ENCODE assay signal across 18 mouse cellular contexts in genomic region chr11:4814507-4815450, GRCm38 (mm10). TPM values are rescaled to one million over a fixed set of nuclear protein-coding genes. Genes with fewer than 3 reads are reported as not detected.
A peak's percentile ranks its signal among the peaks of the same experiment; 100 is the strongest.
DNase-seq lines count a peak whose midpoint lies in the region; TF ChIP-seq lines count a peak whose summit lies in the region.
"Had no signal": no experiment of that assay in that cellular context is flagged by ENCODE, and none has a peak within 500 bp of the region (broad histone marks: within the 10 kb centered on the region; RNA-seq: fewer than 3 reads in every experiment).

No protein-coding gene starts in this region.

- intact Hi-C loops in left cerebral cortex, postnatal 4 days (cut with DNase I): no loop called here

- no peaks in the 10 kb centered on the region for H3K4me1 ChIP-seq in lung, adult 2 months (ENCODE audit: control insufficient read depth, insufficient read depth, low read length)
- H3K4me1 ChIP-seq: embryonic facial prominence, embryonic 13.5 days; forebrain, embryonic 12.5 days; heart, embryonic 12.5 days; hindbrain, embryonic 10.5 days had no signal

- no peak overlapping the region for H3K4me3 ChIP-seq in lung, adult 2 months (replicated peaks; ENCODE audit: extremely low read depth, low read depth, low read length)
- H3K4me3 ChIP-seq: embryonic facial prominence, embryonic 13.5 days; forebrain, embryonic 12.5 days; gastrocnemius, adult 2 months; heart, embryonic 12.5 days; hindbrain, embryonic 10.5 days had no signal

- peak; percentile 24 to 76 for DNase-seq in adrenal gland, adult (ENCODE audit: inconsistent age in 2 of 2, low spot score in 1 of 2)
- DNase-seq in adrenal gland, adult 8-10 months: no peak
- DNase-seq in left cerebral cortex, adult 18-20 months (ENCODE audit: low spot score in 2 of 2): peak; percentile 5 to 12
- DNase-seq in left cerebral cortex, postnatal 4 days: no peak
- peak; percentile 32 for DNase-seq in right cerebral cortex, postnatal 25 days
- DNase-seq in right cerebral cortex, postnatal 36 days (ENCODE audit: low spot score in 2 of 2): no peak
- peak; percentile 38 for DNase-seq in telencephalon, adult 2 months (ENCODE audit: low read depth, low spot score)
- DNase-seq in lung, adult 2 months: no peak
- DNase-seq: adrenal gland, postnatal 25 days; cerebellum, adult 11-12 months; cerebellum, adult 9-11 months; cerebellum, postnatal 36 days; gastrocnemius, adult 2 months; gastrocnemius, postnatal 25 days had no signal

- TF ChIP-seq POLR2A in lung, adult 2 months (IDR thresholded peaks at IDR 0.05; ENCODE audit: borderline replicate concordance, extremely low read depth, low read depth, low read length): no peak

- TF ChIP-seq CTCF in lung, adult 2 months (IDR thresholded peaks at IDR 0.05; ENCODE audit: insufficient read depth, low read length): no peak

- 90% methylated on average over 7 of the region's 7 CpGs for WGBS in lung, adult 2 months

RNA-seq across cellular contexts. Expression of gene Nf2, which starts 34.6 kb away (rescaled TPM):
- 100 to 1,000 TPM in 2 of 4 experiments, 10 to 100 TPM in 2; 82.7 to 196 (median 122) TPM for total RNA-seq in adrenal gland, adult 8-10 months (2022)
- 10 to 100 TPM; 68.1 to 69.3 TPM for total RNA-seq in left cerebral cortex, adult 18-20 months (2021)
- 100 to 1,000 TPM; 155 to 162 TPM for total RNA-seq in left cerebral cortex, postnatal 4 days (2021)
- 42.5 and 50.9 TPM in 2 replicates for polyA plus RNA-seq in lung, adult 2 months (2012; rRNA removed)

RNA-seq across cellular contexts. Expression of gene Nipsnap1, which starts 59.0 kb away (rescaled TPM):
- total RNA-seq in adrenal gland, adult 8-10 months (2022): 10 to 100 TPM; 32.7 to 66.5 (median 46.1) TPM
- total RNA-seq in left cerebral cortex, adult 18-20 months (2021): 10 to 100 TPM; 91.6 to 91.8 TPM
- total RNA-seq in left cerebral cortex, postnatal 4 days (2021): 100 to 1,000 TPM; 102 TPM
- polyA plus RNA-seq in lung, adult 2 months (2012; rRNA removed): 7.1 and 16.2 TPM in 2 replicates

Comparison
In these comparisons a context has a peak if more than half of its experiments do, and no peak if none do; other contexts are left out.
1. DNase-seq: peak in adrenal gland, adult (2 of 2), left cerebral cortex, adult 18-20 months (2 of 2), right cerebral cortex, postnatal 25 days (single experiment) and telencephalon, adult 2 months (single experiment); none in adrenal gland, adult 8-10 months (single experiment), left cerebral cortex, postnatal 4 days (single experiment), right cerebral cortex, postnatal 36 days (0 of 2) and lung, adult 2 months (single experiment).